Mouse (Mus musculus) limb, embryonic 11.5 days (tissue): ENCODE measurements around the gene 6430571L13Rik. TPM values are rescaled to one million over a fixed set of nuclear protein-coding genes. Genes with fewer than 3 reads are reported as not detected.
A peak's percentile ranks its signal among the peaks of the same experiment; 100 is the strongest.

ENCODE experiments used
- ATAC-seq: fragments of 200-750 bp; cut with Nextera tagmentation; 2 replicates; pipeline ENCODE4 v1.8.0; 2017; ENCODE audit warnings: low read depth; ENCODE audit not compliant: insufficient number of reproducible peaks, low FRiP score, low TSS enrichment
- DNase-seq: peaks from one replicate; pipeline ENCODE4 v3.0.0-alpha.2; 2015; ENCODE audit warnings: low spot score
- H3K27ac ChIP-seq: fragments of 300-500 bp; sonication (generic); replicated peaks from 2 replicates; pipeline ENCODE4 v1.5.1; 2014; ENCODE audit warnings: low read depth, mild to moderate bottlenecking, low read length
- H3K27me3 ChIP-seq: fragments of 300-500 bp; sonication (generic); 2 replicates; pipeline ENCODE4 v1.6.1; 2014; ENCODE audit warnings: mild to moderate bottlenecking, low read length, mixed read lengths; ENCODE audit not compliant: control insufficient read depth, insufficient read depth
- H3K36me3 ChIP-seq: fragments of 300-500 bp; sonication (generic); 2 replicates; pipeline ENCODE4 v1.6.1; 2014; ENCODE audit warnings: mild to moderate bottlenecking, low read length, moderate library complexity, mixed read lengths; ENCODE audit not compliant: control insufficient read depth, insufficient read depth
- H3K4me1 ChIP-seq: fragments of 300-500 bp; sonication (generic); 2 replicates; pipeline ENCODE4 v1.6.1; 2014; ENCODE audit warnings: low read length, mixed read lengths; ENCODE audit not compliant: control insufficient read depth, insufficient read depth
- H3K4me2 ChIP-seq: fragments of 300-500 bp; sonication (generic); 2 replicates; pipeline ENCODE4 v1.6.1; 2014; ENCODE audit warnings: low read depth, mild to moderate bottlenecking, moderate library complexity; ENCODE audit not compliant: severe bottlenecking
- H3K4me3 ChIP-seq: fragments of 300-500 bp; sonication (generic); 2 replicates; pipeline ENCODE4 v1.5.1; 2014; ENCODE audit warnings: low read depth, low read length
- H3K9ac ChIP-seq: fragments of 300-500 bp; sonication (generic); 2 replicates; pipeline ENCODE4 v1.6.1; 2014; ENCODE audit warnings: mild to moderate bottlenecking, low read length
- H3K9me3 ChIP-seq: fragments of 300-500 bp; sonication (generic); 2 replicates; pipeline ENCODE4 v1.6.1; 2016; ENCODE audit warnings: low read length; ENCODE audit not compliant: control insufficient read depth
- WGBS: fragments of 180-500 bp; shearing (Covaris S2); extraction: QIAGEN DNeasy Blood & Tissue Kit; methylation state at CpG from one replicate; pipeline ENCODE4 v1.1.7; 2014; 5-methylcytosine and 5-hydroxymethylcytosine counted together
- polyA plus RNA-seq: library from polyadenylated mRNA; unstranded; fragments of >200 nt; fragmentation: Nextera tagmentation; extraction: Ambion mirVana; gene quantifications from 2 replicates; pipeline ENCODE4 v1.2.1, GENCODE M21; 2014

The 6430571L13Rik gene
- polyA plus RNA-seq, 1 experiment from 2014 or later, result 0.73 TPM

- no peak overlapping the region for H3K27ac ChIP-seq
- no peaks in the 10 kb centered on the region for H3K9me3 ChIP-seq
- DNase-seq (no peak), ATAC-seq (no peak)
- H3K4me2 ChIP-seq, result no peak overlapping the region
- 90% methylated on average over 6 of the region's 6 CpGs for WGBS
- H3K4me3 ChIP-seq, result no peak overlapping the region
- peaks cover 3% of the 10 kb centered on the region; the same call in 1 of the 2 replicates for H3K27me3 ChIP-seq
- no peak overlapping the region for H3K9ac ChIP-seq
- H3K36me3 ChIP-seq, result no peaks in the 10 kb centered on the region
- H3K4me1 ChIP-seq, result peaks cover 12% of the 10 kb centered on the region; the same call in 1 of the 2 replicates
Observed at GRCm38 (mm10) chr9:107336386-107336785, 4.0 kb upstream of the 6430571L13Rik start.

- Histone ChIP-seq H3K9ac (peak within 1 kb of the TSS; percentile 81), H3K9me3 (no peaks in the 10 kb centered on the region), H3K4me1 (peaks cover 12% of the 10 kb centered on the region; the same call in 1 of the 2 replicates), H3K27me3 (peaks cover 4% of the 10 kb centered on the region; the same call in 1 of the 2 replicates), H3K4me3 (peak within 1 kb of the TSS; percentile 60), H3K4me2 (peak within 1 kb of the TSS; percentile 86), H3K27ac (no peak within 1 kb of the TSS), H3K36me3 (no peaks in the 10 kb centered on the region)
- WGBS, result 7% methylated on average over 30 of the region's 30 CpGs
- DNase-seq (peak; percentile 86), ATAC-seq (peak; percentile 58; the same call in 1 of the 2 replicates)
Observed at GRCm38 (mm10) chr9:107338172-107338883, 2.1 kb upstream of the 6430571L13Rik start, which contains the start of gene Hemk1. Gene Hemk1, minus strand, starts transcription at chr9:107338350.

DNA sequence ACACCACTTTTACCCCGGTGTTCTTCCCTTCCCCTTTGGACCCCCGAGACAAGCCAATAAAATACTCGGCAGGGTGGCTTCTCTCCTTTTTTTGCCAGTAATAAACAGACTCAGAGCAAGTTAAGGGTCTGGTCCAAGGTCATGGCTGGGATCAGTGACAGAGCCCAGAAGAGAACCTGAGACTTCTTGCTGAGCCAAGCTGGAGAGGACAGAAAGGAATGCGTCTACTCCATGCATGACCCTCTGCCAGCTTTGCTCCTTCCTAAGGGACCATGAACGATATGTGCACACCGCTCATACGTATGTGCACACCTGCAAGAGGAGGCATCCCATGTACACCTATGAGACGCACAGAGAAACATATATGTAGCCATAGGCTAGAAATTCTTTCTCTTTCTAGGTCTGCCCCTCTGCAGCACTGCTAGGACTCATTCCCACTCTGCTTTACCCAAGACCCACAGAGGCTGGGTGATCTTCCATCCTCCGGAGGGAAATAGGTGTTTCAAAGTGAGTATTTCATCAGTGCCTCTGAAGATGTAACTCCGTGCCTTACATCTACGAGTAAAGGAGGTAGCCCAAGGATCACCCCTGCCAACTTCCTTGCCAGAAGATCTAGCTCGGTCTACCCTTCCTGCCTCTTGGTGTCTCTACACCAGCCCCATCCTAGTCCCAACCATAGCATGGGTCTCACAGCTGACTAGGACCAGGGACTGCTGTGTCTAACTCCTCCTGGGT, 676 bp downstream of the 6430571L13Rik start:
- no peaks in the 10 kb centered on the region for H3K9me3 ChIP-seq
- WGBS, result 53% methylated on average over 12 of the region's 12 CpGs
- no peak overlapping the region for H3K27ac ChIP-seq
- peaks cover 4% of the 10 kb centered on the region; the same call in 1 of the 2 replicates for H3K27me3 ChIP-seq
- H3K4me3 ChIP-seq, result peak overlapping the region; percentile 53
- H3K9ac ChIP-seq, result no peak overlapping the region
- no peak for DNase-seq
- H3K36me3 ChIP-seq, result no peaks in the 10 kb centered on the region
- H3K4me2 ChIP-seq, result peak overlapping the region; percentile 81
- no peak for ATAC-seq
- H3K4me1 ChIP-seq, result peaks cover 12% of the 10 kb centered on the region; the same call in 1 of the 2 replicates

DNA sequence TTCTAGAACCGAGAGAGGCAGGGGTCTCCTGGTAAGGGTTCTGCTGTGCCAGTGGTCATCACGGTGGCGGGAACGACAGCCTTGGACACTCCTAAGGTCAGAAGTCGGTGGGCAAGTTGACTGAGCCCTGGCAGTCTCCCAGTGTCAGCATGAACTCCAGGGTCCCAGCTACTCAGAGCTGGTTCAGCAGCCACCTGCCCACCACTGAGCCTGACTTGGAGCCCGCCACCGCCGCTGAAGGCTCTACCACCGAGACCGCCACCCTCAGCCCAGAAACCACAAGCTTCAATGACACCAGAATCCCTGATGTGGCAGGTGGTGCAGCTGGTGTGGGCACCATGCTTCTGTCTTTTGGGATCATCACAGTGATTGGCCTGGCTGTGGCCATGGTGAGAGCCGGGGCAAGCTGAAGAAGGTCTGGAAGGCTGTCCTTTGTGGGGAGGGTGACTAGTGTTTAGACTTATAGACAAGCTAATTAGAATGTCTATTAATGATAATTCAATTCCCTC, 1.9 kb downstream of the 6430571L13Rik start:
- no peak overlapping the region for H3K4me2 ChIP-seq
- H3K9ac ChIP-seq, result no peak overlapping the region
- H3K9me3 ChIP-seq, result no peaks in the 10 kb centered on the region
- H3K4me1 ChIP-seq, result peaks cover 12% of the 10 kb centered on the region; the same call in 1 of the 2 replicates
- DNase-seq (no peak), ATAC-seq (no peak)
- H3K27me3 ChIP-seq, result peaks cover 4% of the 10 kb centered on the region; the same call in 1 of the 2 replicates
- no peak overlapping the region for H3K4me3 ChIP-seq
- no peak overlapping the region for H3K27ac ChIP-seq
- 89% methylated on average over 11 of the region's 11 CpGs for WGBS
- H3K36me3 ChIP-seq, result no peaks in the 10 kb centered on the region

DNA sequence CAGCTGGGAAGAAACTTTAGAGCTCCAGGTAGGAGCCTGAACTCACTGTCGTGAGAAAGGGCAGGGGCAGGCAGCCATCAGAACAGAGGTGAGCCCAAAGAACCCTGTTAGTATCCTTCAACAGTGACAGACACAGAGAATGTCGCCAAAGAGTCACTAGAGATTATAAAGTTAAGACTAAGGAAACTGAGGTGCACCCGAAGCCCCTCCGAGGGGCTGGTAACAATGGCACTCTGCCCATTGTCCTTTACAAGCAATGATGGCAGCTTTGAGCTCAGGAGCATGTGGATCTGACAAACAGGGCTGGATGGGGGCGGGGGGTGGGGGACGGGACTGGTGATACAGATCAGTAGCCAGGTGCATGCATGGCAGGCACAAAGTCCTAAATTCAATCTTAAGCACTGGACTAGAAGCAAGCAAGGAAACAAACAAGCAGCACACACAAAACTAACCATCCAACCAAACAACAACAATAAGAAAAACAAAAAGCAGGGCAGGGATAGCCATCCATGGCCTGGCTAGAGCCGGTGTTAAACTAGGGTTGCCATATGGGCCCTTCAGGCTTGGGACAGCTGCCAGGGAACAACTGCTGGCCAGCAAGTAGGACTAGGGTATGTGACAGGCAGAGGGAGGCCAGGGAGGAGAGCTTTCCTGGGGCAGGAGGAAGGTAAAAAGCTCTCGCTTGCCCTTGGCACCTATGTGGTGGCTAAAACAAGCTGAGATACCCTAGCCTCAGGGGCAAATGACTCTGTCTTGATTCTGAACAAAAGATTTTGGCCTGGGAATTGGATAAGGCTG, 2.9 kb downstream of the 6430571L13Rik start:
- no peak overlapping the region for H3K27ac ChIP-seq
- DNase-seq (no peak), ATAC-seq (no peak)
- WGBS, result 62% methylated on average over 8 of the region's 8 CpGs
- peaks cover 4% of the 10 kb centered on the region; the same call in 1 of the 2 replicates for H3K27me3 ChIP-seq
- no peaks in the 10 kb centered on the region for H3K9me3 ChIP-seq
- H3K36me3 ChIP-seq, result no peaks in the 10 kb centered on the region
- H3K9ac ChIP-seq, result 0 out of 2 replicates have a peak overlapping the region, but pooled peaks have one; percentile 17
- H3K4me2 ChIP-seq, result no peak overlapping the region
- peaks cover 6% of the 10 kb centered on the region; the same call in 1 of the 2 replicates for H3K4me1 ChIP-seq
- no peak overlapping the region for H3K4me3 ChIP-seq

DNA sequence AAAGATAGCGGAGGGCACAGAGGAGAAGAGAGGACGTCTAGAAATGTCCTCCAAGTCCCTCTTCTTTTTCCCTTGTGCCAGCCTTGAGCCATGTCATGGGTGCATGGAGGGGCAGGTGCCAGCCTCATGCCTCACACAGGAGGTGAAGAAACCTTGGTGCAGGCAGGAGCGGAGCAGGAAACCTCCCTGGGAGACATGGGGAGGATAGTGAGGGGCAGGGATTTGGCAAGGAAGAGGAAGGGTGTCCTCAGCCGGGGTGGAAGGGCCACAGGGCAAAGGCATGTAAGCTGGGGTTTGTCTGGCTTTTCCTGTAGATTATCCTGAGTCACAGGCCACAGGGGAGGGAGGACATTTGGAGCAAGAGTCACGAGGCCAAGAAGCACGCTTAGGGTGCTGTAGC, 3.6 kb downstream of the 6430571L13Rik start:
- Histone ChIP-seq H3K4me1 (peaks cover 4% of the 10 kb centered on the region; the same call in 1 of the 2 replicates), H3K27ac (no peak overlapping the region), H3K9me3 (no peaks in the 10 kb centered on the region), H3K9ac (0 out of 2 replicates have a peak overlapping the region, but pooled peaks have one; percentile 7), H3K4me3 (no peak overlapping the region), H3K36me3 (no peaks in the 10 kb centered on the region), H3K4me2 (no peak overlapping the region), H3K27me3 (peaks cover 4% of the 10 kb centered on the region; the same call in 1 of the 2 replicates)
- no peak for ATAC-seq
- 73% methylated on average over 6 of the region's 6 CpGs for WGBS
- DNase-seq, result no peak

DNA sequence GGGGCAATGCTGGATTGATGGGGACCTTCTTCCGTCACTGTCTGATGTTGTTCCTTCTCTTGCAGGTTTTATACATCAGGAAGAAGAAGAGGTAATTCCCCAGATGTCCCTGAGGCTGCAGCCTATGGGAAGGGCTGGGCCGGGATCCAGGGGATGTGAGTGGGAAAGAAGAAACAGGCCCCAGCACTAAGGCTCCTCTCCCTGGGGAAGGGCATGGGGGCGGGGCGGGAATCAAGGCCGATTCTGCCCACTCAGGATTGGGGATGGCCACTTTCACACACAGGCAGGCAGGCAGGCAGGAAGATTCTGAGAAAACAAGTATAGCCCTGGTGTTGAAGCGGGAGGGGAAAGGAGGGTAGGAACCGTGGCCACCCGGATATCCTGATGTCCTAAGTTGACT, 5.7 kb downstream of the 6430571L13Rik start:
- ATAC-seq, result no peak
- Histone ChIP-seq H3K9ac (no peak overlapping the region), H3K4me1 (0 out of 2 replicates have a peak, but pooled peaks cover under 1% of the 10 kb centered on the region), H3K4me3 (no peak overlapping the region), H3K4me2 (no peak overlapping the region), H3K27me3 (peaks cover 4% of the 10 kb centered on the region; the same call in 1 of the 2 replicates), H3K9me3 (no peaks in the 10 kb centered on the region), H3K27ac (no peak overlapping the region), H3K36me3 (no peaks in the 10 kb centered on the region)
- no peak for DNase-seq
- 90% methylated on average over 8 of the region's 8 CpGs for WGBS
